Mouse (Mus musculus) kidney, postnatal 25 days (tissue): Measurements from ENCODE around the gene Fpr3.
"Not testable (repeated sequence)": the region's sequence is repeated elsewhere in the genome, so short reads cannot be mapped to it uniquely, and the experiment has no call there.

Experiments used
- DNase-seq, 2 experiments: peaks; one replicate each; pipeline ENCODE4 v3.0.0; 2021; ENCODE audit warnings: mixed read lengths in 2 of 2

Fpr3 gene

GRCm38 (mm10) chr17:17883840-17884239 is 3.8 kb upstream of the Fpr3 start, which contains the start of gene Fpr1:
TSS of gene Fpr1 (minus strand) at chr17:17883940.
- DNase-seq = no peak

- no peak for DNase-seq
These were observed 2.2 kb downstream of the Fpr3 start for GRCm38 (mm10) chr17:17889732-17890425.

GRCm38 (mm10) chr17:17896039-17896438 is 8.4 kb downstream of the Fpr3 start:
- DNase-seq = peak in 1 of 2 experiments; percentile 50

- DNase-seq = no peak
These were observed 11.6 kb downstream of the Fpr3 start for GRCm38 (mm10) chr17:17899268-17899667.

GRCm38 (mm10) chr17:17900768-17901167 is 13.1 kb downstream of the Fpr3 start:
- no peak for DNase-seq

GRCm38 (mm10) chr17:17909636-17910421 is 22.2 kb downstream of the Fpr3 start:
- DNase-seq = peak; percentile 76 to 93

GRCm38 (mm10) chr17:17912618-17913017 is 25.0 kb downstream of the Fpr3 start:
- DNase-seq = not testable (repeated sequence)

GRCm38 (mm10) chr17:17917376-17917775 is 29.7 kb downstream of the Fpr3 start:
- DNase-seq = no peak

GRCm38 (mm10) chr17:17917782-17918181 is 30.1 kb downstream of the Fpr3 start:
- no peak for DNase-seq

- DNase-seq = no peak
These were observed 85.8 kb downstream of the Fpr3 start for GRCm38 (mm10) chr17:17973443-17973842.

- not testable (repeated sequence) for DNase-seq
These were observed 93.6 kb downstream of the Fpr3 start for GRCm38 (mm10) chr17:17981232-17981631.

- DNase-seq = no peak
These were observed 117.1 kb downstream of the Fpr3 start for GRCm38 (mm10) chr17:18004752-18005151.
